Mouse (Mus musculus): ENCODE measurements around the gene Trp53i13. TPM values are rescaled to one million over a fixed set of nuclear protein-coding genes. Genes with fewer than 3 reads are reported as not detected.

Trp53i13 gene
- polyA plus RNA-seq, 1 experiment: not detected

GRCm38 (mm10) chr11:77501971-77502370 is 13.8 kb downstream of the Trp53i13 start:
- TF ChIP-seq POLR2A (IDR thresholded peaks at IDR 0.05; ENCODE audit: insufficient read depth, low read depth, low read length) (no peak), CTCF (IDR thresholded peaks at IDR 0.05; ENCODE audit: insufficient read depth, low read depth, low read length) (no peak)
- 95% methylated on average over 4 of the region's 4 CpGs for WGBS
- H3K4me3 ChIP-seq (ENCODE audit: insufficient read depth, low read depth, low read length): no peak overlapping the region
- H3K27ac ChIP-seq (ENCODE audit: insufficient read depth, low read depth, low read length): no peak overlapping the region
- H3K4me1 ChIP-seq (ENCODE audit: control insufficient read depth, insufficient read depth, low read length): peaks cover 35% of the 10 kb centered on the region

- TF ChIP-seq CTCF (IDR thresholded peaks at IDR 0.05; ENCODE audit: insufficient read depth, low read depth, low read length): peak; percentile 79
- TF ChIP-seq POLR2A (IDR thresholded peaks at IDR 0.05; ENCODE audit: insufficient read depth, low read depth, low read length): no peak
- 8% methylated on average over 5 of the region's 5 CpGs for WGBS
- no peak overlapping the region for H3K27ac ChIP-seq (ENCODE audit: insufficient read depth, low read depth, low read length)
Measured at GRCm38 (mm10) chr11:77501392-77501791, 14.4 kb downstream of the Trp53i13 start.

GRCm38 (mm10) chr11:77500361-77501325 is 15.1 kb downstream of the Trp53i13 start:
- TF ChIP-seq POLR2A (IDR thresholded peaks at IDR 0.05; ENCODE audit: insufficient read depth, low read depth, low read length): no peak
- TF ChIP-seq CTCF (IDR thresholded peaks at IDR 0.05; ENCODE audit: insufficient read depth, low read depth, low read length): peak; percentile 15; the same call in 1 of the 2 replicates
- no peak overlapping the region for H3K27ac ChIP-seq (ENCODE audit: insufficient read depth, low read depth, low read length)
- no peak overlapping the region for H3K4me3 ChIP-seq (ENCODE audit: insufficient read depth, low read depth, low read length)
- peaks cover 41% of the 10 kb centered on the region for H3K4me1 ChIP-seq (ENCODE audit: control insufficient read depth, insufficient read depth, low read length)
- 60% methylated on average over 17 of the region's 17 CpGs for WGBS

More at GRCm38 (mm10) chr11:77501392-77501791, 14.4 kb downstream of the Trp53i13 start:
- Histone ChIP-seq H3K4me1 (ENCODE audit: control insufficient read depth, insufficient read depth, low read length) (peaks cover 38% of the 10 kb centered on the region), H3K4me3 (ENCODE audit: insufficient read depth, low read depth, low read length) (no peak overlapping the region)

DNA sequence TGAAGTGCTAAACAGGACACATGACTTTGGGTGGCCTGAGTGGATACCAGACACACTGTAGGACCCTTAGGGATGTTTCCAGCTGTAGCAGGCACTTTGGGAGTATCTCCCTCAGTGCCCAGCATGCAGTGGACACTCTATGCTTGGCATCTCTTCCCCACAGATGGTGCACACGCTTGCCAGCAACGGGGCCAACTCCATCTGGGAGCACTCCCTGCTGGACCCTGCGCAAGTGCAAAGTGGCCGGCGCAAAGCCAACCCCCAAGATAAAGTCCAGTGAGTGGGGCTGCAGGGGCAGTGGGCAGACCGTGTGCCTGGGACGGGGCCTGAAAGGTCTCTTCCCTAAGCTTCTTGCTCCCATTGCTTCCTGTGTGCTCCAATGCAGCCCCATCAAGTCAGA is 16.4 kb downstream of the Trp53i13 start:
- peaks cover 48% of the 10 kb centered on the region for H3K4me1 ChIP-seq (ENCODE audit: control insufficient read depth, insufficient read depth, low read length)

GRCm38 (mm10) chr11:77498261-77499139 is 17.3 kb downstream of the Trp53i13 start:
- Histone ChIP-seq H3K4me3 (ENCODE audit: insufficient read depth, low read depth, low read length) (no peak overlapping the region), H3K4me1 (ENCODE audit: control insufficient read depth, insufficient read depth, low read length) (peaks cover 47% of the 10 kb centered on the region), H3K27ac (ENCODE audit: insufficient read depth, low read depth, low read length) (peak overlapping the region; percentile 47)
- TF ChIP-seq CTCF (IDR thresholded peaks at IDR 0.05; ENCODE audit: insufficient read depth, low read depth, low read length): no peak
- TF ChIP-seq POLR2A (IDR thresholded peaks at IDR 0.05; ENCODE audit: insufficient read depth, low read depth, low read length): no peak
- WGBS: 71% methylated on average over 12 of the region's 12 CpGs

More for the DNA sequence above, 16.4 kb downstream of the Trp53i13 start:
- H3K27ac ChIP-seq (ENCODE audit: insufficient read depth, low read depth, low read length): no peak overlapping the region
- no peak overlapping the region for H3K4me3 ChIP-seq (ENCODE audit: insufficient read depth, low read depth, low read length)
- WGBS: 74% methylated on average over 7 of the region's 7 CpGs
- TF ChIP-seq CTCF (IDR thresholded peaks at IDR 0.05; ENCODE audit: insufficient read depth, low read depth, low read length) (no peak), POLR2A (IDR thresholded peaks at IDR 0.05; ENCODE audit: insufficient read depth, low read depth, low read length) (no peak)

DNA sequence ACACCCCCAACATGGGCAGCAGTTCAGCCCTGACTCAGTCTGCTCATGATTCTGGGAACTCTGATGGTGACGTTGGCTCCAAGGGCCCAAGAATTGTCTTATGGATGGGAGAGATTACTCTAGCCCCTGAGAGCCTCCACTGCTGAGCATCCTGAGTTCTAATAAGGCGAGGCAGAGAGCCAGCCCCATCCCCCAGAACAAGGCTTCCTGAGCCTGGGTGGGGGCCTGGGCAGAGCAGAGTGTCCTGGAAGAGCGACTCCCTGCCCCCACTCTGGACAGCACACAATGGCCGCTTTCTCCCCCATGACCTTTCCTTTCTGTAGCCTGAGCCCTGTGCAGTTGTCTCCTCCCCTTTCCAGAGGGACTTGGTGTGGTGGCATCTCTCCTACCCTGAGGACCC is 17.9 kb downstream of the Trp53i13 start:
- TF ChIP-seq CTCF (IDR thresholded peaks at IDR 0.05; ENCODE audit: insufficient read depth, low read depth, low read length) (no peak), POLR2A (IDR thresholded peaks at IDR 0.05; ENCODE audit: insufficient read depth, low read depth, low read length) (no peak)
- Histone ChIP-seq H3K27ac (ENCODE audit: insufficient read depth, low read depth, low read length) (peak overlapping the region; percentile 47), H3K4me1 (ENCODE audit: control insufficient read depth, insufficient read depth, low read length) (peaks cover 45% of the 10 kb centered on the region), H3K4me3 (ENCODE audit: insufficient read depth, low read depth, low read length) (no peak overlapping the region)
- WGBS: 51% methylated on average over 4 of the region's 4 CpGs

- Histone ChIP-seq H3K4me1 (ENCODE audit: control insufficient read depth, insufficient read depth, low read length) (peaks cover 45% of the 10 kb centered on the region), H3K27ac (ENCODE audit: insufficient read depth, low read depth, low read length) (peak overlapping the region; percentile 45), H3K4me3 (ENCODE audit: insufficient read depth, low read depth, low read length) (no peak overlapping the region)
- 55% methylated on average over 6 of the region's 6 CpGs for WGBS
- TF ChIP-seq POLR2A (IDR thresholded peaks at IDR 0.05; ENCODE audit: insufficient read depth, low read depth, low read length) (no peak), CTCF (IDR thresholded peaks at IDR 0.05; ENCODE audit: insufficient read depth, low read depth, low read length) (0 out of 2 replicates have a peak, but pooled peaks have one; percentile 6)
Measured at GRCm38 (mm10) chr11:77497341-77497756, 18.4 kb downstream of the Trp53i13 start.

GRCm38 (mm10) chr11:77495507-77495906 is 20.3 kb downstream of the Trp53i13 start:
- H3K4me3 ChIP-seq (ENCODE audit: insufficient read depth, low read depth, low read length): no peak overlapping the region
- H3K4me1 ChIP-seq (ENCODE audit: control insufficient read depth, insufficient read depth, low read length): peaks cover 52% of the 10 kb centered on the region
- no peak overlapping the region for H3K27ac ChIP-seq (ENCODE audit: insufficient read depth, low read depth, low read length)
- no peak for TF ChIP-seq POLR2A (IDR thresholded peaks at IDR 0.05; ENCODE audit: insufficient read depth, low read depth, low read length)
- TF ChIP-seq CTCF (IDR thresholded peaks at IDR 0.05; ENCODE audit: insufficient read depth, low read depth, low read length): no peak
